Mouse (Mus musculus): Measurements from ENCODE around the gene Galnt2. TPM values are rescaled to one million over a fixed set of nuclear protein-coding genes. Genes with fewer than 3 reads are reported as not detected.

Gene Galnt2
- polyA plus RNA-seq, 1 experiment from 2014 or later = 77.9 TPM

GRCm38 (mm10) chr8:124234496-124234895 lies 3.3 kb downstream of the Galnt2 start:
- Histone ChIP-seq H3K4me3 (no peak overlapping the region), H3K9ac (no peak overlapping the region), H3K4me2 (no peak overlapping the region), H3K27me3 (replicated peaks) (no peaks in the 10 kb centered on the region), H3K36me3 (no peaks in the 10 kb centered on the region), H3K27ac (ENCODE audit: poor library complexity, severe bottlenecking) (no peak overlapping the region), H3K9me3 (replicated peaks) (no peaks in the 10 kb centered on the region), H3K4me1 (replicated peaks) (peaks cover 63% of the 10 kb centered on the region)
- no peak for ATAC-seq (ENCODE audit: insufficient number of reproducible peaks, low FRiP score)
- WGBS = 50% methylated on average over 2 of the region's 2 CpGs

GRCm38 (mm10) chr8:124235536-124235935 lies 4.3 kb downstream of the Galnt2 start:
- no peaks in the 10 kb centered on the region for H3K36me3 ChIP-seq
- no peaks in the 10 kb centered on the region for H3K27me3 ChIP-seq (replicated peaks)
- H3K4me1 ChIP-seq (replicated peaks) = peaks cover 64% of the 10 kb centered on the region
- H3K9me3 ChIP-seq (replicated peaks) = no peaks in the 10 kb centered on the region
- 84% methylated on average over 4 of the region's 4 CpGs for WGBS
- ATAC-seq (ENCODE audit: insufficient number of reproducible peaks, low FRiP score) = no peak
- no peak overlapping the region for H3K4me2 ChIP-seq
- H3K27ac ChIP-seq (ENCODE audit: poor library complexity, severe bottlenecking) = no peak overlapping the region
- no peak overlapping the region for H3K9ac ChIP-seq
- no peak overlapping the region for H3K4me3 ChIP-seq

DNA sequence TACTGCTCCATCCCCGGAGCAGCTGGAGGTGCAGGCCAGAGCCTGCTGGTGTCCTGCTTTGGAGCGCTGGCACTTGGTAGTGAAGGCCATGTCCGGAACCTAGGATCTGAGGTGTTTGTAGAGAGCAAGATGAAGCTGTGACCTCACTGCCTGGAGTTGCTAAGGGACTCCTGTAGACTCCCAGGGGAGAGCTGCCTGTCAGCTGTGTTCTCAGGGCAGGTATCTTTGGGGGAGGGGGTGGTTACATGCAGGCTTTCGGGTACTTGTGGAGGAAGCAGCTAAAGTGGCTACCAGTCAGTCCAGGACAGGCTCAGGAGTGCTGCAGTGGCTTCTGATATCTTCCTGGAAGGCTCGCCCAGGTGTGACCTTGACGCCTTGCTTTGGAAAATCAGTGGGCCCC lies 8.2 kb downstream of the Galnt2 start:
- H3K36me3 ChIP-seq = peaks cover 9% of the 10 kb centered on the region
- 72% methylated on average over 6 of the region's 6 CpGs for WGBS
- no peaks in the 10 kb centered on the region for H3K27me3 ChIP-seq (replicated peaks)
- H3K9me3 ChIP-seq (replicated peaks) = peaks cover 8% of the 10 kb centered on the region
- no peak overlapping the region for H3K4me3 ChIP-seq
- H3K27ac ChIP-seq (ENCODE audit: poor library complexity, severe bottlenecking) = no peak overlapping the region
- no peak overlapping the region for H3K4me2 ChIP-seq
- peaks cover 49% of the 10 kb centered on the region for H3K4me1 ChIP-seq (replicated peaks)
- ATAC-seq (ENCODE audit: insufficient number of reproducible peaks, low FRiP score) = no peak
- no peak overlapping the region for H3K9ac ChIP-seq

- WGBS = 39% methylated on average over 8 of the region's 8 CpGs
- Histone ChIP-seq H3K4me2 (peak overlapping the region; percentile 26), H3K4me3 (no peak overlapping the region), H3K4me1 (replicated peaks) (peaks cover 47% of the 10 kb centered on the region), H3K9ac (no peak overlapping the region), H3K27me3 (replicated peaks) (no peaks in the 10 kb centered on the region), H3K9me3 (replicated peaks) (peaks cover 8% of the 10 kb centered on the region), H3K36me3 (peaks cover 9% of the 10 kb centered on the region), H3K27ac (ENCODE audit: poor library complexity, severe bottlenecking) (no peak overlapping the region)
- ATAC-seq (ENCODE audit: insufficient number of reproducible peaks, low FRiP score) = no peak
These were observed 9.7 kb downstream of the Galnt2 start for GRCm38 (mm10) chr8:124240932-124241331.

- WGBS = 86% methylated on average over 6 of the region's 6 CpGs
- H3K4me3 ChIP-seq = no peak overlapping the region
These were observed 11.0 kb downstream of the Galnt2 start for GRCm38 (mm10) chr8:124242208-124242607.

DNA sequence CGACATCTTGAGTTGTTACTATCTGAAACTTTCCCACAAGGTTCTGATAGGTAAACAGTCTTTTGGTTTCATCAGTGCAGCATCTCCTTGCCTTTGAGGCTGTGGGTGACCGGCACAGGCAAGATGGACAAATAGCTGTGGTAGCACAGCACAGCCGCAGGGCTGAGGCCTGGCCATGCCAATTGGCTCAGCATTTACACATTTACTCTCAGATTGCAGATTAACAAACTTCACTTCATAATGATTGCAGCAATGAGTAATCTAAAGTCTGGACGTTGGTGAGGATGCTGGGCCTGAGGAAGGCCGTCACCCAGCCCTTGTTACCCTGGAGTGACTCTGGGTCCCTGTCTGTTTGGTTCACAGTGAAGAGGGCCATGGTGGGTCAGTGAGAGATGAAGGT lies 11.7 kb downstream of the Galnt2 start:
- Histone ChIP-seq H3K4me1 (replicated peaks) (peaks cover 53% of the 10 kb centered on the region), H3K36me3 (peaks cover 11% of the 10 kb centered on the region), H3K27ac (ENCODE audit: poor library complexity, severe bottlenecking) (no peak overlapping the region), H3K27me3 (replicated peaks) (peaks cover 9% of the 10 kb centered on the region), H3K4me3 (no peak overlapping the region), H3K9ac (no peak overlapping the region), H3K9me3 (replicated peaks) (peaks cover 8% of the 10 kb centered on the region), H3K4me2 (no peak overlapping the region)
- WGBS = 90% methylated on average over 5 of the region's 5 CpGs
- no peak for ATAC-seq (ENCODE audit: insufficient number of reproducible peaks, low FRiP score)

More at GRCm38 (mm10) chr8:124242208-124242607, 11.0 kb downstream of the Galnt2 start:
- H3K9me3 ChIP-seq (replicated peaks) = peaks cover 8% of the 10 kb centered on the region
- no peak overlapping the region for H3K27ac ChIP-seq (ENCODE audit: poor library complexity, severe bottlenecking)
- peaks cover 9% of the 10 kb centered on the region for H3K36me3 ChIP-seq
- ATAC-seq (ENCODE audit: insufficient number of reproducible peaks, low FRiP score) = no peak
- H3K4me2 ChIP-seq = no peak overlapping the region
- no peak overlapping the region for H3K9ac ChIP-seq
- peaks cover 55% of the 10 kb centered on the region for H3K4me1 ChIP-seq (replicated peaks)
- 0 out of 2 replicates have a peak, but pooled peaks cover 2% of the 10 kb centered on the region for H3K27me3 ChIP-seq (replicated peaks)

DNA sequence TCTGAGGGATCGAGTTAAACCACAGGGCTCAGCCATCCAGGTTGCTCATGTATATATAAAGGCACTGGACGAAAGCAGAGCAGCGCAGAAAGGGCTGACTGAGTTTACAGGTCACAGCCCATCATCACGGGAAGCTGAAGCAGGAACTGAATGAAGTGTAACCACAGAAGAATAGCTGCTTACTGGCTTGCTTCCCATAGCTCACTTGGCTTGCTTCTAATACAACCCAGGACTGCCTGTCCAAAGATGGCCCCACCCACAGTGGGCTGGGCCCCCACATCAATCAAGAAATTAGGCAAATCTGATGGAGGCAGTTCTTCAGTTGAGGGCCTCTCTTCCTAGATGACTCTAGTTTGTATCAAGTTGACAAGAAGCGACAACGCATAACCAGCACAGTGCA lies 16.4 kb downstream of the Galnt2 start:
- Histone ChIP-seq H3K27me3 (replicated peaks) (peaks cover 11% of the 10 kb centered on the region), H3K4me1 (replicated peaks) (peaks cover 43% of the 10 kb centered on the region), H3K36me3 (peaks cover 14% of the 10 kb centered on the region), H3K9ac (no peak overlapping the region), H3K4me2 (no peak overlapping the region), H3K4me3 (no peak overlapping the region), H3K27ac (ENCODE audit: poor library complexity, severe bottlenecking) (no peak overlapping the region), H3K9me3 (replicated peaks) (peaks cover 8% of the 10 kb centered on the region)
- WGBS = 91% methylated on average over 6 of the region's 6 CpGs
- ATAC-seq (ENCODE audit: insufficient number of reproducible peaks, low FRiP score) = no peak

DNA sequence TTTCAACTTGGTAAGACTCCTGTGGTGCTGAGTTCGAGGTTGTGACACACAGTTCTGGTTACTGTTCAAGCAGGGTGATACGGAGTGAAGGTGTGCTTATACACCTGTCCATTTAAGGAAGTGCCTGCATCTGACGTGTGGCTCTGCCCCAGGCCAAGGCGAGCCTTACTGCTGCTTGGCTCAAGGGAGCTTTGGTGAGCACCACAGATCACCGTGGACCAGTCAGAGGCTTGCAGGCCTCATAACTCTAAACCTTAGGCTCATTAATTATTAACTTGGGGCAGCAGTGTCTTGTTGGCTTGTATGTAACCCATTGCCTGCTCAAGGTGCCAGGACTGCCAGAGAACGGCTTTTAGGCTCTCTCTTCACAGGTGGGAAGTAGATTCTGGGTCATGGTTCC lies 17.5 kb downstream of the Galnt2 start:
- Histone ChIP-seq H3K36me3 (peaks cover 11% of the 10 kb centered on the region), H3K27me3 (replicated peaks) (peaks cover 11% of the 10 kb centered on the region), H3K9me3 (replicated peaks) (peaks cover 5% of the 10 kb centered on the region), H3K4me1 (replicated peaks) (peaks cover 45% of the 10 kb centered on the region), H3K4me3 (no peak overlapping the region), H3K27ac (ENCODE audit: poor library complexity, severe bottlenecking) (no peak overlapping the region), H3K9ac (no peak overlapping the region), H3K4me2 (no peak overlapping the region)
- no peak for ATAC-seq (ENCODE audit: insufficient number of reproducible peaks, low FRiP score)
- 87% methylated on average over 6 of the region's 6 CpGs for WGBS

DNA sequence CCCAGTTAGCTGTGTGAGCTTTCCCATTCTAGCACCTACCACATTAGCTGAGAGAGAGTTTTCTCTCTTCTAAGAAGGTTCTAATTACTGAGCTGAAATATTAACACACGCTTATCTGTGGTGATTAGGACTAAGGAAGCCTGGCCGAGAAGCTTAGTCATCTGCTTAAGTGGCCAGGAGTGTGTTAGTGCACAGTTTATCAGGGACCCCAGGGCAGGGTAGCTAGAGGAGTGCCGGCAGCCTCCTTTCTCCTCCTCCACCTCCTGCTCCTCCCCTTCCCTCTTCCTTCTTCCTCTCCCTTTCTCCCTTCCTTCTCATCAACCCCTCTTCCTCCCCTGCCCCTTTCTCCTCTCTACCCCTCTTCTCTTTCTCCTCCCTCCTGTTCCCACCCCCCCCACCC lies 19.1 kb downstream of the Galnt2 start:
- H3K27ac ChIP-seq (ENCODE audit: poor library complexity, severe bottlenecking) = no peak overlapping the region
- no peak overlapping the region for H3K9ac ChIP-seq
- H3K27me3 ChIP-seq (replicated peaks) = peaks cover 11% of the 10 kb centered on the region
- H3K4me2 ChIP-seq = peak overlapping the region; percentile 26; the same call in 1 of the 2 replicates
- WGBS = 7% methylated on average over 3 of the region's 3 CpGs
- no peak overlapping the region for H3K4me3 ChIP-seq
- H3K4me1 ChIP-seq (replicated peaks) = peaks cover 41% of the 10 kb centered on the region
- no peaks in the 10 kb centered on the region for H3K9me3 ChIP-seq (replicated peaks)
- peak; percentile 75; the same call in 1 of the 2 replicates for ATAC-seq (ENCODE audit: insufficient number of reproducible peaks, low FRiP score)
- peaks cover 5% of the 10 kb centered on the region; the same call in 1 of the 2 replicates for H3K36me3 ChIP-seq

DNA sequence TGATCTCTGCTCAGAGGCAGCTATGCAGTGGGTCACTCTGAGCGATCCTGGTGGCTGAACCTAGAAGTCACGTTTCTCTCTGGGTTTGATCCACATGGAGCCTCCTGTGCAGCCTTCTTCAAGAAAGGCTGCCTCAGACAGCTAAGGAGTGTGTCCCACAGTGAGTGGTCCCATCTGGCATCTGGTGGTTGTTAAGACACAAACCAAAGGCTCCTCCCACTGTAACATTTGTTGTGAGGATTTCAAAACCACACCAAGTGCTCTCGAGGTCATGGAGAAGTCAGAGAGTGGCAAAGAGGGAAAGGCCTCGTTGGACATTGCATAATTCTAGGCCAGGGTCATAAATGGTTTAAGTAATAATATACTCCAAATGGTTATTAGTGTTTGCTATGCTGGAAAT lies 19.6 kb downstream of the Galnt2 start:
- Histone ChIP-seq H3K4me2 (no peak overlapping the region), H3K27ac (ENCODE audit: poor library complexity, severe bottlenecking) (no peak overlapping the region), H3K36me3 (peaks cover 5% of the 10 kb centered on the region; the same call in 1 of the 2 replicates), H3K9ac (no peak overlapping the region), H3K4me3 (no peak overlapping the region), H3K9me3 (replicated peaks) (no peaks in the 10 kb centered on the region), H3K27me3 (replicated peaks) (peaks cover 11% of the 10 kb centered on the region), H3K4me1 (replicated peaks) (peaks cover 45% of the 10 kb centered on the region)
- no peak for ATAC-seq (ENCODE audit: insufficient number of reproducible peaks, low FRiP score)
- 22% methylated on average over 4 of the region's 4 CpGs for WGBS

DNA sequence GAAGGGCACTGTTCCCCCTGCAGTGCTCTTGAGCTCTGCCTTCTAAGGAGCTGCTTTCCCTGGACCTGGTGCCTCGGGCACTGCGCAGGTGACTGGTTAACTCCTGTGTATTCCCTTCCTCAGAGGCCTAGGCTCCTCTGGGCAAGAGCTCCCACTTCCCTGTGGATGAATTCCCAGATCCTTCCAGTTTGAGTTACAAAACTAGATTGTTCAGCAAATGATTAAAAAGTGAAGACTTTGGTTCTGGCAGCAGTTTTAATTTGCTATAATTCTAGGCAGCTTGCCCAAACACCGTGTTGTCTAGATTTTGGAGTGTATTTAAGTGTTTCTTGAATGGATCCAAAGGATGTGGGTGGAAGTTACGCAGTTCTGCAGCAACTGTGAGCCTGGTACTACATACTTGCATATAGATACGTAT lies 21.4 kb downstream of the Galnt2 start:
- no peak for ATAC-seq (ENCODE audit: insufficient number of reproducible peaks, low FRiP score)
- H3K27me3 ChIP-seq (replicated peaks) = peaks cover 6% of the 10 kb centered on the region
- H3K4me2 ChIP-seq = no peak overlapping the region
- no peak overlapping the region for H3K9ac ChIP-seq
- H3K4me1 ChIP-seq (replicated peaks) = peaks cover 52% of the 10 kb centered on the region
- peaks cover 5% of the 10 kb centered on the region; the same call in 1 of the 2 replicates for H3K36me3 ChIP-seq
- no peak overlapping the region for H3K4me3 ChIP-seq
- H3K9me3 ChIP-seq (replicated peaks) = no peaks in the 10 kb centered on the region
- 87% methylated on average over 5 of the region's 5 CpGs for WGBS
- no peak overlapping the region for H3K27ac ChIP-seq (ENCODE audit: poor library complexity, severe bottlenecking)

DNA sequence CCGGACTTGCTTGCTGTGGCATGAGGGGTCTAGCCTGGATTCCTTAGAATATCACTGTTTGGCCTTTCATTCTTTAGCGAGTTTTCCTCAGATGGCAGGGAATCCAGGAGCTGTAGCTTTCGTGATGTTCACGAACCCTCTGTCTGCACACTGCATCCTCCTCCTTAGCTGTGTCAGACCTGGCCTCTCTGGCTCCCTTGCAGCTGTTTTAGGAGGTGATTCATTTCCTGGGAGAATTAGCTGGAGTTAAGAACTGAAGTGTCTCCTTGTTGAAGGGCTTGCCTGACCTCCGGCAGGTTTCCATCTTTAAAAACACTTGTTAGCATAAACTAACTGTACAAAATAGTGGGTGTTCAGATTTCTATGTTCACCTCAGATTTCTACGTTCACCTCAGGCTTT lies 22.7 kb downstream of the Galnt2 start:
- no peak overlapping the region for H3K9ac ChIP-seq
- peaks cover 61% of the 10 kb centered on the region for H3K4me1 ChIP-seq (replicated peaks)
- H3K4me3 ChIP-seq = no peak overlapping the region
- no peak for ATAC-seq (ENCODE audit: insufficient number of reproducible peaks, low FRiP score)
- no peaks in the 10 kb centered on the region for H3K27me3 ChIP-seq (replicated peaks)
- H3K36me3 ChIP-seq = no peaks in the 10 kb centered on the region
- H3K27ac ChIP-seq (ENCODE audit: poor library complexity, severe bottlenecking) = no peak overlapping the region
- 79% methylated on average over 6 of the region's 6 CpGs for whole genome bisulfite sequencing
- no peaks in the 10 kb centered on the region for H3K9me3 ChIP-seq (replicated peaks)
- H3K4me2 ChIP-seq = no peak overlapping the region
